Mouse (Mus musculus) large intestine, adult 2 months (tissue): Measurements from ENCODE around the gene Sp140. TPM values are rescaled to one million over a fixed set of nuclear protein-coding genes. Genes with fewer than 3 reads are reported as not detected.
"Not testable (repeated sequence)": the region's sequence is repeated elsewhere in the genome, so short reads cannot be mapped to it uniquely, and the experiment has no call there.

Experiments
- DNase-seq: peaks from one replicate; pipeline ENCODE4 v3.0.0-alpha.2; 2012; ENCODE audit warnings: low read depth, low spot score
- WGBS: fragments of 180-500 bp; shearing (Covaris S2); methylation state at CpG from one replicate; pipeline ENCODE4 v1.1.7; 2018; 5-methylcytosine and 5-hydroxymethylcytosine counted together
- polyA plus RNA-seq: library from polyadenylated mRNA; depleted of rRNA; stranded (reverse); fragments of >200 nt; gene quantifications from 2 replicates; pipeline ENCODE4 v1.2.3, GENCODE M21; 2012; rRNA removed

The Sp140 gene
- polyA plus RNA-seq, 1 experiment, result 8.7 TPM

DNA sequence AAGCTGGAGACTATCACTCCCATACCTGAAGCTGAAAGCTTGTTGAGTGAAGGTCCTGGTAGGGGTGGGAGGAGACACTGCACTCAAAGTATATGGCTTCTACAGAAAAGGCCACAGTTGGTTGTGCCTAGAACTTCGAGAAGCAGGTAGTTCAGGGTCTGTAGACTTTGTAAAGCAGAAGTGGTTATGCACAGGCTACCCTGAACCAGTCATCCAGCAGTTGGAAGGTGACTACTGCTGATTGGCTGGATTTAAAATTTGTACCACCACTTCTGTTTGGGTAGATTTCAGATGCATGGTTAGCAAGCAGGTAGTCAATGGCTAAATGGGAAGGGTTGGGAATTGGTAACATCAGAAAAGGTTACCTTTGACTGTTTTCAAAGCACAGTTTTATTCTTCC is 18.5 kb downstream of the Sp140 start:
- not testable (repeated sequence) for DNase-seq
- WGBS, result 67% methylated on average over 1 of the region's 1 CpGs

DNA sequence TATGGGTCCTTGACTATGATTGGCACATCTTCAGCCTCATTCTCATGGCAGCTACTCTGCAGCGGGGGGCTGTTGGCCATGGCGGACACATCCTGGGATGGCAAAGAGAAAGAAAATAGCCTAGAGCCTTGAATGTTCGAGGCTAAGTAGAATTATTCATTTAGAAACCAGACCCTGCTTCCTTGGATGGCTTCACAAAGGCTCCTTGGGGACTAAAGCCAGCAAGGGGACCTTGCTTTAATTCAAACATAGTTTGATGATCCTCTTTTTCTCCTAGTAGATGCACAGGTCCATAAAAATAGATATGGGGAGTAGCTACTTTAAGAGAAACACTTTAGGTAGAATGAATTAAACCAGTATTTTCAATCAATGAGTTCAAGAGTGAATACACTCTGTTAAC is 36.8 kb downstream of the Sp140 start:
- not testable (repeated sequence) for DNase-seq
- 61% methylated on average over 3 of the region's 3 CpGs for WGBS

DNA sequence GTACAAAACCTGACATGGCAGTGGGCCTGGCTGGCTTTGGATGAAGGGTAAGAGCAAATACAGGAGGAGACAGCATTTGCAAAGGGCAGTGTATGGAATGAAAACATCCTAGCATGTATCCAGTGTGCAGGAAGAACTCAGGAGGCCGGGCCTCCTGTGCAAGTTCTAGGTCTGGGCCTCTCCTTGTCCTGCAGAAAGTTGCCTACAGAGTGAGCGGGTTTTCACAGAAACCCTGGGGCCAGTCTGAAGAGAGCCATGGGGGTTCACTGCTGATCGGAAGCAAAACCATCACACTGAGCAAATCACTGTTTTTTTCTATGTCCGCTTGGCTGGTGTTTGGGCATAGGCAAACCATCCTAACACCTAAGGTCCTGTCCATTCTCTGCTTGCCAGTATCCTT is 38.0 kb downstream of the Sp140 start:
- not testable (repeated sequence) for DNase-seq
- 80% methylated on average over 4 of the region's 4 CpGs for WGBS

- 35% methylated on average over 6 of the region's 6 CpGs for WGBS
- not testable (repeated sequence) for DNase-seq
These were observed 49.7 kb downstream of the Sp140 start, which contains the start of gene Sp100 for GRCm38 (mm10) chr1:85649881-85650280. Gene Sp100 (plus strand): TSS chr1:85649988.

DNA sequence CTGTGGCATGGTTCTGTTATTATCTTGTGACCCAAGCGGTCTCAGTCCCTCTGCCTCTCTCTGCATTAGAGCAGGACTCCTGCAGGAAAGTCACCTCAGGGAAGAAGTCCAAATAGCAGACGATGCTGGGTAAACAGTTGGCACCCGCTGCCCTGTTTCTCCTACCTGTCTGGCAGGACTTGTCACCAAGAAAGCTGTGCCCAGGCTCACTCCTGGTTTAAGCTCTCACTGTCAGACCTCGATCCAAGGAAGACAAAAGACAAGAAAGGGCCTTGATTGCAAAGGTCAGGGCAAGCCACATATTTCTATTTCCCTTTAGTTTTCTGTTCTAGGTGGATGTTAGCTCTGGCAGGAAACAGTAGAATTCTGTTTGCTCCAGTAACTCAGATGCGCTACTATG is 50.3 kb downstream of the Sp140 start:
- DNase-seq, result not testable (repeated sequence)
- 48% methylated on average over 4 of the region's 5 CpGs for WGBS

- DNase-seq, result peak; percentile 19
- WGBS, result 57% methylated on average over 13 of the region's 13 CpGs
These were observed 51.6 kb downstream of the Sp140 start for GRCm38 (mm10) chr1:85651770-85652275.

DNA sequence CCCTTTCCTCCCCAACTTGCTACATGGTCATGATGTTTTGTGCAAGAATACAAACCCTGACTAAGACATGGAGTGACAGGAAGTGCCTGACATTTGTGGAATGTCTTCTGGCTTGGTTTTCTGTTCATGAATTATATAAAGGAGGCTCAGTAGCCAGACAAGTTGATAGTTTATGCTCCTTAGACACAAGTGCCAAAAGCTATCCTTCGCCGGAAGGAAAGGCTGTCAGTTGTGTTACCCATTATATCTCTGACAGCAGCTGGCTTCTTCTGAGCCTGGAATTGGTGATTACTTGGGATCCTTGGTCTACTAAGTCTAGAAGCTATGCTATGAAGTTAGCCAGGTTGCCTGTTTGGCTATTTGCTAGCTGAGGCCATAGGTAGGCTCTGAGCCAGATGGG is 57.0 kb downstream of the Sp140 start:
- 85% methylated on average over 2 of the region's 2 CpGs for WGBS
- DNase-seq, result not testable (repeated sequence)

- no peak for DNase-seq
These were observed 64.1 kb downstream of the Sp140 start for GRCm38 (mm10) chr1:85664266-85664665.

DNA sequence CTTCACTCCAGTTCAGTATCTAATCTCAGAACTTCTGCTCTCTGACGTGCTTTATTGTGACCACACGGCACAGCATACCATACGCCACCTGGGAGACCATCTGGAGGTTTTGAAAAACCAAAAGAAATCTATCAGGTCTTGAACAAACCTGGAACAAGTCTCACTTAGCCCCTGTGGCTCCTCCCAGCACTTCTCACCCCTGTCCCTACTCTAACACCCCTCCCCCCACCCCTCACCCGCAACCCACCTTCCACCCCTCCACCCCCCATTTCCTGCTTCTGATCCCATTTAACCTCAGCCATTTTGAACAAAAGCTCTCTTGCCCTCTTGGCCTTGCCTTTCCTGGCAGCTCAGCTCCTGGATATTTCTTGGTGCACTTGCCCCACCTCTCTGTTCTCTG is 80.0 kb downstream of the Sp140 start:
- 63% methylated on average over 4 of the region's 4 CpGs for WGBS
- no peak for DNase-seq

DNA sequence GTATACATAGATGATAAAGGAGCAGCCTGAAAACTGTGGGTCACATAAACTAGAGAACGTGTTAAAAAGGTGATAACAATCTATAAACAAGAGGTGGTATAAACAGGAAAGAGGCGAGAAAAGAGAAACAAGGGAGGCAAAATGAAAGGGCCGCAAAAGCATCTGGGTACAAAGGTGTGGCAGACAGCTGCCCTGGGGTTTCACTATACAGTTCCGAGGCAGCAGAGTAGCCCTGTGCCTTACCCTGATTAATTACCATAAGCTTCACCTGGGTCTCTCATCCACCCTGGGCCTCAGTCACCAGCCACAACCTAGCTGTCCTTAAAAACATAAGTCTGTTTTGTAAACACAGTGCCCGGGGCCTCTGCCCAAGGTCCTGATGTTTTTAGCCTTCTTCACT is 86.5 kb downstream of the Sp140 start:
- no peak for DNase-seq
- 34% methylated on average over 5 of the region's 5 CpGs for WGBS

GRCm38 (mm10) chr1:85687346-85687745 is 87.2 kb downstream of the Sp140 start:
- WGBS, result 54% methylated on average over 5 of the region's 5 CpGs
- DNase-seq, result no peak

DNA sequence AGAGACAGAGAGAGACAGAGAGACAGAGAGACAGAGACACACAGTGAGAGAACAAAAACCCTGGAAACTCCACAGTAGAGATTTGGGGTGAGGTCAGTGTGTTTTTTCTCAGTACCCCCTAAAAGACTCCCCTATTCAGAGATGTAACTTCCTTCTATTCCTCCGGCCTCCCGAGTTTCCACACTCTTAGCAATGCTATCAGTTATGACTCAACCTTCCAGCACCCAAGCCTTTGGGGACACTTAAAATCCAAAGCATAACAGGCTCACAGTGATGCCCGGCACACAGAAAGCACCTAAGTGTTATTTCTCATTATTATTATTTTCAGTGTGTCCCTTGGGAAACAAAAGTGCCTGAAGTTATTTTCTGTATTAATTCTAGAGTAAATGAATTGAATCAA is 90.4 kb downstream of the Sp140 start:
- no peak for DNase-seq
- 85% methylated on average over 3 of the region's 3 CpGs for WGBS

- DNase-seq, result no peak
These were observed 92.1 kb downstream of the Sp140 start for GRCm38 (mm10) chr1:85692281-85692680.

DNA sequence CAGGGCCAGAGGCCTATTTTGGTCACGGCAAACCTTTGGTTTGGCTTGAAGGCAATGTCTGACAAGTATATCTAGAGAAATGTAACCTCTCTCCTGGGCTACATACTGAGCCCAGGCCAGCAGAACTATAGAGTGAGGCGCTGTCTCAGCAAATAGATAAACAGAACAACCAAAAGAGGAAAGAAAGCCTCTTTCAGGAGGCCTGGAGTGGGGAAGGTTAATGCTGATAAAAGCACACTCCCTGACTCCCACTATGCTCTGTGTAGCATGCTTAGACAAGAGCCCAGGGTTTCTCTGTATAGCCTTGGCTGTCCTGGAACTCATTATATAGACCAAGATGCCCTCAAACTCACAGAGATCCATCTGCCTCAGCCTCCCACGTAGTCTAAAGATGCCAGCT is 93.1 kb downstream of the Sp140 start:
- WGBS, result 82% methylated on average over 3 of the region's 3 CpGs
- DNase-seq, result no peak

More at GRCm38 (mm10) chr1:85692281-85692680, 92.1 kb downstream of the Sp140 start:
- 21% methylated on average over 1 of the region's 1 CpGs for WGBS

Other genes with a start within 250 kb of the Sp140 start
- 0.41 TPM in 1 of 2 replicates, not detected in the other for gene G530012D18Rik, start 24.7 kb upstream of the Sp140 start, polyA plus RNA-seq
- gene Sp110, start 1.6 kb upstream of the Sp140 start, polyA plus RNA-seq, result 10.1 and 12.5 TPM in 2 replicates
- 6.4 and 13.2 TPM in 2 replicates for gene Sp100, start 49.6 kb downstream of the Sp140 start, polyA plus RNA-seq
- gene A630001G21Rik, start 178.3 kb downstream of the Sp140 start, polyA plus RNA-seq, result 2.6 and 2.8 TPM in 2 replicates
- gene Cab39, start 193.1 kb downstream of the Sp140 start, polyA plus RNA-seq, result 43.8 and 66.4 TPM in 2 replicates